Mouse (Mus musculus): ENCODE data around the gene Ascc3. TPM values are rescaled to one million over a fixed set of nuclear protein-coding genes. Genes with fewer than 3 reads are reported as not detected.

The Ascc3 gene
- polyA plus RNA-seq, 1 experiment from 2014 or later = 22.1 TPM

DNA sequence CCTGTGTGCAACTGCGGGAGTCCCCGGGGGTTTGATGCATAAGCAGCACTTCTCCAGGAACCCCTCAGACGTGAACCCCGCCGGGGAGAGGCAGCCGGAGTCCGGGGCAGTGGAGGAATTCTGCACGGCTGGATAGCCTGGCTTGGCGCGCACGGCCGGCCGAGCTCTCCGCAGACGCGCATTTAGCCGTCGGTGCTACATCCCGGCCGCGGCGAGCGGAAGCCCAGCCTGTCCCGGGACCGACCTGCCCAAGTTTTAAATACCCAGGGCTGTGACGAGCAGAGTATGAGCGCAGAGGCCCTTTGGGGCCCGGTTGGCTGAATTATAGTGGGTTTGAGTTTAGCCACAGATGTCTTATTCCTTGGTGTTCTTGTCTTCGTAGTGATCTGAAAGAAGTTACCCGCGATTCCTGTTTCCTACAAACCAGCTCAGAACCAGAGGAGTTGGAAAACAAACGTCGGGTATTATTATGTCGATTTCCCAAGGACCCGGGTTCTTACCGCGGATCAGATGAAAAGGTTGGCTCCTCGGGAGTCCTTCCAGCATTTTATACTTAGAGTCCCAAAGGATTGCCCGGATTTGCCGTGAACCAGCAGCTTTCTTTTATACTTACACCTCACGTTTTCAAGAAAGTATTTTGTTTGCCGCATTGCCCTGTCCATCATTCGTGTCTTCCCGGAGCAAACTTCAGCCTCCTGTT lies 302.8 kb downstream of the Ascc3 start:
- peak overlapping the region; percentile 47 for H3K4me3 ChIP-seq (replicated peaks; ENCODE audit: low read length)
- ATAC-seq (ENCODE audit: insufficient read depth, low FRiP score) = peak; percentile 28; the same call in 1 of the 2 replicates
- H3K9ac ChIP-seq (ENCODE audit: low read length) = no peak overlapping the region
- H3K4me1 ChIP-seq (ENCODE audit: control insufficient read depth, insufficient read depth, low read length) = peaks cover 6% of the 10 kb centered on the region; the same call in 1 of the 2 replicates
- peak overlapping the region; percentile 78 for H3K4me2 ChIP-seq (ENCODE audit: low read depth, low read length)
- H3K27me3 ChIP-seq (ENCODE audit: control insufficient read depth, insufficient read depth, low read length) = peaks cover 65% of the 10 kb centered on the region
- under 1% methylated on average over 44 of the region's 44 CpGs for WGBS
- H3K27ac ChIP-seq (ENCODE audit: low read length) = no peak overlapping the region
- H3K9me3 ChIP-seq (replicated peaks; ENCODE audit: control insufficient read depth, low read length) = no peaks in the 10 kb centered on the region
- no peaks in the 10 kb centered on the region for H3K36me3 ChIP-seq (ENCODE audit: control insufficient read depth, insufficient read depth, low read length)

GRCm38 (mm10) chr10:50895881-50896766 lies 303.7 kb downstream of the Ascc3 start:
- H3K9ac ChIP-seq (ENCODE audit: low read length) = no peak overlapping the region
- H3K9me3 ChIP-seq (replicated peaks; ENCODE audit: control insufficient read depth, low read length) = no peaks in the 10 kb centered on the region
- no peak overlapping the region for H3K4me3 ChIP-seq (replicated peaks; ENCODE audit: low read length)
- 9% methylated on average over 21 of the region's 21 CpGs for WGBS
- H3K36me3 ChIP-seq (ENCODE audit: control insufficient read depth, insufficient read depth, low read length) = no peaks in the 10 kb centered on the region
- H3K4me1 ChIP-seq (ENCODE audit: control insufficient read depth, insufficient read depth, low read length) = peaks cover 6% of the 10 kb centered on the region; the same call in 1 of the 2 replicates
- no peak for ATAC-seq (ENCODE audit: insufficient read depth, low FRiP score)
- no peak overlapping the region for H3K27ac ChIP-seq (ENCODE audit: low read length)
- peaks cover 67% of the 10 kb centered on the region for H3K27me3 ChIP-seq (ENCODE audit: control insufficient read depth, insufficient read depth, low read length)
- no peak overlapping the region for H3K4me2 ChIP-seq (ENCODE audit: low read depth, low read length)

DNA sequence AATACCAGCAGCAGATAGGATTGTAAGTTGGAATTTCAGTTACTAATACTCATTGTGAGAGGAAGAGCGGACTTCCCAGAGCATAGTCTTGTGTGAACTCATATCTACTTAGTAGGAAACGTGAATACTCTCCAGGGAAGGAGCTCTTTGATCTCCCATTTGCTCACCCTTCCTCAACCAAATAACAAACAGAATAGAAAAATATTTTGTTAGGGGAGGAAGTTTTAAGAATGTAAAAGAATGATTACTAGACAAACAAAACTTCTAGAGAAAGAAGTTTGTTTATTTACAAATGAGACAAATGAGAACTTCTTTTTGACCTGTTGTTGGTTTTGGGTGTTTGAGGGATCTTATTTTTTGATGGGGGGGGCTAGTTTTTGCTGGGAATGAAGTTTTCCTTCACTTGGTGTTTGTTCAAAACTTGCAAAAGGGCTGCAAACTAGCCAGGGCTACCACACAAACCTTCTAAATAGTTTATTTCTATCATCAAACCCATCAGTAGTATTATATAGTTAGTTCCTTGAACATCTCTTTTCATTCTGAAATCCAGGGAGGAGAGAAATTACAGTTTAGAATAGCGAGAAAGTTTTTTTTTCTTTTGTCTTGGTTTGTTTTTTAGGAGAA lies 304.4 kb downstream of the Ascc3 start:
- peaks cover 6% of the 10 kb centered on the region; the same call in 1 of the 2 replicates for H3K4me1 ChIP-seq (ENCODE audit: control insufficient read depth, insufficient read depth, low read length)
- H3K4me2 ChIP-seq (ENCODE audit: low read depth, low read length) = no peak overlapping the region
- no peak for ATAC-seq (ENCODE audit: insufficient read depth, low FRiP score)
- no peak overlapping the region for H3K9ac ChIP-seq (ENCODE audit: low read length)
- H3K27ac ChIP-seq (ENCODE audit: low read length) = no peak overlapping the region
- peaks cover 69% of the 10 kb centered on the region for H3K27me3 ChIP-seq (ENCODE audit: control insufficient read depth, insufficient read depth, low read length)
- WGBS = 21% methylated on average over 3 of the region's 3 CpGs
- no peaks in the 10 kb centered on the region for H3K9me3 ChIP-seq (replicated peaks; ENCODE audit: control insufficient read depth, low read length)
- H3K4me3 ChIP-seq (replicated peaks; ENCODE audit: low read length) = no peak overlapping the region
- H3K36me3 ChIP-seq (ENCODE audit: control insufficient read depth, insufficient read depth, low read length) = no peaks in the 10 kb centered on the region

- Histone ChIP-seq H3K9me3 (replicated peaks; ENCODE audit: control insufficient read depth, low read length) (no peaks in the 10 kb centered on the region), H3K27me3 (ENCODE audit: control insufficient read depth, insufficient read depth, low read length) (peaks cover 69% of the 10 kb centered on the region), H3K4me2 (ENCODE audit: low read depth, low read length) (no peak overlapping the region), H3K4me3 (replicated peaks; ENCODE audit: low read length) (no peak overlapping the region; the same call in 1 of the 2 replicates), H3K27ac (ENCODE audit: low read length) (no peak overlapping the region), H3K4me1 (ENCODE audit: control insufficient read depth, insufficient read depth, low read length) (peaks cover 6% of the 10 kb centered on the region; the same call in 1 of the 2 replicates), H3K36me3 (ENCODE audit: control insufficient read depth, insufficient read depth, low read length) (no peaks in the 10 kb centered on the region), H3K9ac (ENCODE audit: low read length) (no peak overlapping the region)
- WGBS = 6% methylated on average over 32 of the region's 32 CpGs
- no peak for ATAC-seq (ENCODE audit: insufficient read depth, low FRiP score)
Observed at GRCm38 (mm10) chr10:50897530-50898471, 305.3 kb downstream of the Ascc3 start.

GRCm38 (mm10) chr10:50898621-50899020 lies 306.2 kb downstream of the Ascc3 start:
- no peaks in the 10 kb centered on the region for H3K36me3 ChIP-seq (ENCODE audit: control insufficient read depth, insufficient read depth, low read length)
- 34% methylated on average over 2 of the region's 2 CpGs for WGBS
- no peak for ATAC-seq (ENCODE audit: insufficient read depth, low FRiP score)
- peaks cover 6% of the 10 kb centered on the region; the same call in 1 of the 2 replicates for H3K4me1 ChIP-seq (ENCODE audit: control insufficient read depth, insufficient read depth, low read length)
- no peak overlapping the region for H3K9ac ChIP-seq (ENCODE audit: low read length)
- no peaks in the 10 kb centered on the region for H3K9me3 ChIP-seq (replicated peaks; ENCODE audit: control insufficient read depth, low read length)
- H3K4me2 ChIP-seq (ENCODE audit: low read depth, low read length) = no peak overlapping the region
- H3K27ac ChIP-seq (ENCODE audit: low read length) = no peak overlapping the region
- H3K27me3 ChIP-seq (ENCODE audit: control insufficient read depth, insufficient read depth, low read length) = peaks cover 65% of the 10 kb centered on the region
- no peak overlapping the region for H3K4me3 ChIP-seq (replicated peaks; ENCODE audit: low read length)

- WGBS = 10% methylated on average over 21 of the region's 21 CpGs
- H3K27ac ChIP-seq (ENCODE audit: low read length) = no peak overlapping the region
- H3K36me3 ChIP-seq (ENCODE audit: control insufficient read depth, insufficient read depth, low read length) = no peaks in the 10 kb centered on the region
- H3K9me3 ChIP-seq (replicated peaks; ENCODE audit: control insufficient read depth, low read length) = no peaks in the 10 kb centered on the region
- no peak overlapping the region for H3K4me2 ChIP-seq (ENCODE audit: low read depth, low read length)
- H3K4me3 ChIP-seq (replicated peaks; ENCODE audit: low read length) = no peak overlapping the region
- ATAC-seq (ENCODE audit: insufficient read depth, low FRiP score) = no peak
- H3K27me3 ChIP-seq (ENCODE audit: control insufficient read depth, insufficient read depth, low read length) = peaks cover 64% of the 10 kb centered on the region
- 0 out of 2 replicates have a peak, but pooled peaks cover under 1% of the 10 kb centered on the region for H3K4me1 ChIP-seq (ENCODE audit: control insufficient read depth, insufficient read depth, low read length)
- H3K9ac ChIP-seq (ENCODE audit: low read length) = no peak overlapping the region
Observed at GRCm38 (mm10) chr10:50899846-50900745, 307.6 kb downstream of the Ascc3 start.

Measured in stomach, embryonic 16.5 days (tissue).